Mouse (Mus musculus): Measurements from ENCODE around the gene Olfr1199.

Olfr1199 gene

GRCm38 (mm10) chr2:88760369-88760768 lies at the start of gene Olfr1199:
Gene Olfr1199, minus strand, starts transcription at chr2:88760469.
- DNase-seq (ENCODE audit: low read depth) = no peak

GRCm38 (mm10) chr2:88792736-88793135 lies 32.5 kb upstream of the Olfr1199 start, which contains the start of gene Olfr1201:
Gene Olfr1201, plus strand, starts transcription at chr2:88793036.
- no peak for DNase-seq (ENCODE audit: low read depth)

GRCm38 (mm10) chr2:88770388-88770787 lies 10.1 kb upstream of the Olfr1199 start, which contains the start of gene Olfr1200:
Gene Olfr1200, minus strand, starts transcription at chr2:88770488.
- no peak for DNase-seq (ENCODE audit: low read depth)

- no peak for DNase-seq (ENCODE audit: low read depth)
These were observed 9.0 kb downstream of the Olfr1199 start, which contains the start of gene Olfr1198 for GRCm38 (mm10) chr2:88751270-88751669. Gene Olfr1198, minus strand, starts transcription at chr2:88751370.

GRCm38 (mm10) chr2:88743379-88743778 lies 16.9 kb downstream of the Olfr1199 start:
- no peak for DNase-seq (ENCODE audit: low read depth)

- no peak for DNase-seq (ENCODE audit: low read depth)
These were observed 28.0 kb downstream of the Olfr1199 start, which contains the start of gene Olfr1197 for GRCm38 (mm10) chr2:88732266-88732665. Gene Olfr1197, minus strand, starts transcription at chr2:88732366.

GRCm38 (mm10) chr2:88704497-88704896 lies 55.8 kb downstream of the Olfr1199 start, which contains the start of gene Olfr1196:
Gene Olfr1196, minus strand, starts transcription at chr2:88704597.
- no peak for DNase-seq (ENCODE audit: low read depth)
